Mouse (Mus musculus): ENCODE results near the gene Cmbl. TPM values are rescaled to one million over a fixed set of nuclear protein-coding genes. Genes with fewer than 3 reads are reported as not detected.
A peak's percentile ranks its signal among the peaks of the same experiment; 100 is the strongest.

The Cmbl gene
- polyA plus RNA-seq, 1 experiment from 2014 or later: 2.7 TPM

DNA sequence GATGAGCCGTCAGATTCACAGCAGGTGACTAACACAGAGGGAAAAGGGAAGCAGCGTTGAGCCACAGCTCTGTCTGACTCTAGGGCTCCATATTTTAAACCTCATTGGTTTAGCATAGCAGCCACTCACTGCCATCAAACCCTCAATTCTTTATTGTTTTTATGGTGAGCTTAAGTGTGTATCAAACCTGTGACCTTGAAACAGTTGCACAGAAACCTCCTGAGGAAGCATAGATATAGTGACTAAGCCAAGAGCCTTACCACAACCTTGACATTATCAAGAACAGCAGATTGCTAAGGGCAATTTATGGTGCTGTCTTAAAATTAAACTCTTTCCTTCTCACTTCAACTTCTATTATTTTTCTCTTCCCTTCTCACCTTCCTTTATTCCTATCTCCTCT lies 31.7 kb upstream of the Cmbl start:
- no peak for ATAC-seq (ENCODE audit: low FRiP score)
- 76% methylated on average over 2 of the region's 2 CpGs for WGBS
- H3K36me3 ChIP-seq: no peaks in the 10 kb centered on the region

DNA sequence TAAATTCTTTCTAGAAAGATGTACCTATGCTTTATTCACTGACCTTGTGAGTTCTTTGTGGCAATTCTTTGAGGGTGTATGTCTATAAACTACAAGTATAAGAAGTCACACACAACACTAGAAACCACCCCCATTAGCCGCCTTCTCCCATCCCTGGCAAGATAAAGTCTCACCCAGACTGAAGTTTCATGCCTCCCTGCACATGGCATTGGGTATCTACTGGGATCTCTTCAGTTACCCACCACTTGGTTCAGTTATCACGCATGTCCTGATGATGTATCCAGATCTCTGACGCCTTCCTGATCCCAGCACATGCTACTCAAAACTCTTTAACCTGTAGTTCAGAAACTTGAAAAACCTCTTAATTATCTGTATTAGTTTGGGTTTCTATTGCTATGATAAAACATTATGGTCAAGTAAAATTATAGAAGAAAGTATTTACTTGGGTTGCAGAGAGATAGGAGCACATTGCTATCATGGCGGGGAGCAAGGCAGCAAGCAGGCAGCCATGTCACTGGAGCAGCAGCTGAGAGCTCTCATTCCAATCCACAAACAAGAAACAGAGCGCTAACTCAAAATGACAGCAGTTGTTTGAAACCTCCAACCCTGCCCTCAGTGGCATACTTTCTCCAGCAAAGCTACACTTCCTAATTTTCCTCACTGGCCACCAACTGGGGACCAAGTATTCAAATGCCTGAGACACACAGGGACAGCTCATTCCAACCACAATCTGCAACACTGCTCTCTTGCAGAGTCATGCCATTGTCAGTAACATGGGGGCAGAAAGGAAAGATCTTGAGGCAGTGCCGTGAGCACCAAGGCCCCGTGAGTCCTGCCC lies 30.5 kb upstream of the Cmbl start:
- ATAC-seq (ENCODE audit: low FRiP score): no peak
- H3K9me3 ChIP-seq (replicated peaks): no peaks in the 10 kb centered on the region
- peaks cover 27% of the 10 kb centered on the region for H3K4me1 ChIP-seq
- no peak overlapping the region for H3K4me3 ChIP-seq
- H3K4me2 ChIP-seq (replicated peaks): no peak overlapping the region
- 78% methylated on average over 7 of the region's 7 CpGs for WGBS
- H3K36me3 ChIP-seq: no peaks in the 10 kb centered on the region
- H3K27me3 ChIP-seq: no peaks in the 10 kb centered on the region; the same call in 1 of the 2 replicates
- no peak overlapping the region for H3K9ac ChIP-seq
- 0 out of 2 replicates have a peak overlapping the region, but pooled peaks have one; percentile 62 for H3K27ac ChIP-seq

More for the DNA sequence above, 31.7 kb upstream of the Cmbl start:
- no peak overlapping the region for H3K27ac ChIP-seq
- H3K4me2 ChIP-seq (replicated peaks): no peak overlapping the region
- H3K9me3 ChIP-seq (replicated peaks): no peaks in the 10 kb centered on the region
- H3K4me1 ChIP-seq: peaks cover 35% of the 10 kb centered on the region
- no peak overlapping the region for H3K4me3 ChIP-seq
- no peaks in the 10 kb centered on the region; the same call in 1 of the 2 replicates for H3K27me3 ChIP-seq
- no peak overlapping the region for H3K9ac ChIP-seq

DNA sequence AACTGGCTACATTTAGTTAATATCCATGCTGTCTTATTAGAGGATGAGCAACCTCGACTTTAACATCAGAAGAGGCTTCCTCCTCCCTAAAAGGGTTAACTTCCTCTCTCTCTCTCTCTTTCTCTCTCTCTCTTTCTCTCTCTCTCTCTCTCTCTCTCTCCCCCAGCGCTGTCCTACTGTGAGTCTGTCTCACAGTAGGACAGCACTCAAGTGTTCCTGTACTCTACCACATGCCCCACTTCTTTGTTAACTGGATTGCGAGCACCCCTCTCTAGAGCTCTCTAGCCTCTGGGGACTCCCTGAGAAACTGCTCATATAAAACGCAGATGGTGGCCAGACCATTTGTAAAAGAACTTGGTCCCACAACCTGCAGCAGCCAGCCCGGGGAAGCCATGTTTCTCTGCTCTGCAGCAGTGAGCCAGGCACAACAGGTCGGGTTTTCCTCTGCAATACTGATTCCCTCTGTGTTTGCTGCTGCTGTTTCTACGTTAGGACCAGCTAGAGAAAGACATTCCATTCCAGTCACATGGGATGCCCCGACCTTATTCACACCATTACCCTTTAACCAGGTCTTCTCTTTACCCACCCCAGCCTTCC lies 29.8 kb upstream of the Cmbl start:
- peak overlapping the region; percentile 62 for H3K27ac ChIP-seq
- no peak overlapping the region for H3K4me3 ChIP-seq
- 17% methylated on average over 8 of the region's 8 CpGs for WGBS
- H3K4me1 ChIP-seq: peaks cover 27% of the 10 kb centered on the region
- ATAC-seq (ENCODE audit: low FRiP score): no peak
- H3K36me3 ChIP-seq: no peaks in the 10 kb centered on the region
- no peak overlapping the region for H3K9ac ChIP-seq
- no peaks in the 10 kb centered on the region; the same call in 1 of the 2 replicates for H3K27me3 ChIP-seq
- peak overlapping the region; percentile 21; the same call in 1 of the 2 replicates for H3K4me2 ChIP-seq (replicated peaks)
- H3K9me3 ChIP-seq (replicated peaks): no peaks in the 10 kb centered on the region

DNA sequence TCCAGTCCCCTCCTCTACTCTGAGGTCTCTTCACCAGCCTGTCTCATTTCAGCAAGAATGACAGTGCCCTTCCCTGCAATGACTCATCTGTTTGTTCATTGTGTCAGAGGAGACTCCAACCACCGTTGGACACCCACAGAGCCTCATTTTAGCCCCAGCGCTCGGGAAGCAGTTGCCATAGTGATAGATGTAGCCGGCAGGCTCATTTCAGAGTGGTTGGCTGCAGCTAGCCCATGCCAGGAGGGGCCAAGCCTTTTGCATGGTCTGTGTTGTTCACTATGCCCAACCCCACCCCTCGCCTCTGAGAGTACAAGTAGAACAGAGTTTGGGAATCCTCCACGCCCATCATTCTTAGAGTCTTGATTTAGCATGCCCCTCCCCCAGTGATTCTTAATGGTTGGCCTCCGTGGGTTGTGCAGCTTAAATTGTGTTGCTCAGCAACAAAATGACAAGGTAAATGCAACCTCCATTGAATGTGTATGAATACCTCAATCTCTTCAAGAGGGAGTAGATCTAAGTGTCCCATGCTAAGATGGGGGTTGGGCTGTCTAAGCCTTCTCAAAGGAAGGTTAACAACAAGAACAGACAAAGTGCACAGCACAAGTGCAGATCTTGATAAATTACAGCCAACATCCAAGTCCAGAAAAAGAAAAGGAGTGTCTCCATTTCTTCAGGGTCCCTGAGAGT lies 29.0 kb upstream of the Cmbl start:
- no peak overlapping the region for H3K9ac ChIP-seq
- H3K4me2 ChIP-seq (replicated peaks): peak overlapping the region; percentile 21; the same call in 1 of the 2 replicates
- no peak overlapping the region for H3K4me3 ChIP-seq
- 8% methylated on average over 7 of the region's 7 CpGs for WGBS
- H3K27ac ChIP-seq: peak overlapping the region; percentile 62
- H3K36me3 ChIP-seq: no peaks in the 10 kb centered on the region
- no peaks in the 10 kb centered on the region for H3K9me3 ChIP-seq (replicated peaks)
- peaks cover 27% of the 10 kb centered on the region for H3K4me1 ChIP-seq
- no peaks in the 10 kb centered on the region; the same call in 1 of the 2 replicates for H3K27me3 ChIP-seq
- peak; percentile 92 for ATAC-seq (ENCODE audit: low FRiP score)

DNA sequence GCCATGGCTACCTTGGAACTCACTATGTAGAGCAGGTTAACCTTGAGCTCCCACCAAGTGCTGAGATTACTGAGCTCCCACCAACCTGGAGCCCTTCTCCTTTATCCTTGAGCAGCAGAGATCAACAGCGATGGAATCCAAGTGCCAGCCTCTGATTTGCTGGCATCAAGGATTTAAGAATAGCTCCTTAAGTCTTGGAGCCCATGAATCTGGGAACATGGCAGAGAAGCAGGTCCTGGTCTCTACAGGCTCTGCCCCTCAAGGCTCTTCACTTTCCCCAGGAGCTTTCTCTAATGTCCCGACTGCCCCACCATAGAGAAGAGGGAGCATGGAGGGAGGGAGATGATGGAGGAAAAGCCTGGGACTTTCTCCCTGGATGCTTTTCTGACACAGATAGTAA lies 27.5 kb upstream of the Cmbl start:
- H3K27ac ChIP-seq: no peak overlapping the region
- H3K4me1 ChIP-seq: peaks cover 35% of the 10 kb centered on the region
- no peak overlapping the region for H3K4me3 ChIP-seq
- no peak for ATAC-seq (ENCODE audit: low FRiP score)
- no peak overlapping the region for H3K9ac ChIP-seq
- no peaks in the 10 kb centered on the region for H3K36me3 ChIP-seq
- 90% methylated on average over 2 of the region's 2 CpGs for WGBS
- no peaks in the 10 kb centered on the region; the same call in 1 of the 2 replicates for H3K27me3 ChIP-seq
- H3K9me3 ChIP-seq (replicated peaks): no peaks in the 10 kb centered on the region
- no peak overlapping the region for H3K4me2 ChIP-seq (replicated peaks)

DNA sequence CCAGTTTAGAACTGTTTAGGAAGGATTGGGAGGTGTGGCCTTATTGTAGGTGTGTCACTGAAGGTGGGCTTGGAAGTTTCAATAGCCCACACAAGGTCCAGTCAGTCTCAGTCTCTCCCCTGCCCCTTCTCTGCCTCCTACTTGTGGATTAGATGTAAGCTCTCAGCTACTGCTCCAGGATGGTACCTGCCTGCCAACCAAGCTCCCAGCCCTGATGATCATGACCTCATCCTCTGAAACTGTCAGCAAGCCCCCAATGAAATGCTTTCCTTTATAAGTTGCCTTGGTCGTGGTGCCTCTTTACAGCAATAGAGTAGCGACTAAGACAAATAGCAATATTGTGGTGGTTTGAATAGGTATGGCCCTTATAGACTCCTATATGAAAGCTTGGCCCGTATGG lies 26.8 kb upstream of the Cmbl start:
- 82% methylated on average over 3 of the region's 3 CpGs for WGBS
- Histone ChIP-seq H3K4me3 (no peak overlapping the region), H3K36me3 (no peaks in the 10 kb centered on the region), H3K27ac (no peak overlapping the region), H3K4me2 (replicated peaks) (no peak overlapping the region), H3K27me3 (no peaks in the 10 kb centered on the region; the same call in 1 of the 2 replicates), H3K4me1 (peaks cover 38% of the 10 kb centered on the region), H3K9ac (no peak overlapping the region), H3K9me3 (replicated peaks) (no peaks in the 10 kb centered on the region)
- no peak for ATAC-seq (ENCODE audit: low FRiP score)

DNA sequence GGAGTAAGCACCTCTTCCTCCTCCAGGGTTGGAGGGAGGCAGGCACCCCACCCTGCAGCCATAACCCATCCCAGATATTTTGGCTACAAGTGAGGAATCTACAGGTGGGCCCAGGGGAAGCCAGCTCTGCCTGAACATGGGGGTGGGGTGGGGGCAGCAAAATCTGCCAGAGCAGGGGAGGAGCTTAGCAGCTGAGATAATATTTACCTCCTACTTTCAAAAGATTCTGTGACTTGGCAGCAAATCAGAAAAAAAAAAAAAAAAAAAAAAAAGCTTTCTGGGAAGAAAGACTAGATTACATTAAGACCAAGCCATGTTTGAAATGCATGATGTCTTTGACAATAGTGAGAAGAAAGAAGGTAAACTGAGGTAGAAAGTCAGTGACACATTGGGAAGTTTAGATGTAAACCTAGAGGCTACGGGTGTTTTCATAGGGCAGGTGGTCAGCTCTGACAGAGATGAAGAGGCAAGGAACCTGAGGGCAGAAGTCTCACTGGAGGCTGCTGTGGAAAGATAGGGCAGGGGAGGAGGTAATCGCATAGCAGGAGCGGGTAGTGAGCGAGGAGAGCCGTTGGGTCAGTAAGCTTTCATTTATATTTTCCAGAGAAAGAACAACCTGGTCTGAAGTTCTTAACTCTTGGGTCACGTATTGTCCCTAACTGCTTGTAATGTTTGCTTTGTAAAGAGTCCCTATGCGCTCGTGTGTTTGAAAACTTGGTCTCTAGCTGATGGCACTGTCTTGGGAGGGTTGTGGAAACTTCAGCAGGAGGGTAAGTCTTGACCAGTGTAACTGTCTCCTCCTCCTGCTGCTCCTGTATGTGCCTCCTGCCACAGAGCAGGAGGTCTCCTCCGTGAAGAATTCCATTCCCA lies 25.3 kb upstream of the Cmbl start:
- no peaks in the 10 kb centered on the region for H3K36me3 ChIP-seq
- 65% methylated on average over 9 of the region's 9 CpGs for WGBS
- no peak for ATAC-seq (ENCODE audit: low FRiP score)
- no peak overlapping the region for H3K4me3 ChIP-seq
- no peak overlapping the region for H3K9ac ChIP-seq
- H3K27ac ChIP-seq: no peak overlapping the region
- H3K9me3 ChIP-seq (replicated peaks): no peaks in the 10 kb centered on the region
- H3K27me3 ChIP-seq: no peaks in the 10 kb centered on the region; the same call in 1 of the 2 replicates
- H3K4me2 ChIP-seq (replicated peaks): no peak overlapping the region
- peaks cover 35% of the 10 kb centered on the region for H3K4me1 ChIP-seq

DNA sequence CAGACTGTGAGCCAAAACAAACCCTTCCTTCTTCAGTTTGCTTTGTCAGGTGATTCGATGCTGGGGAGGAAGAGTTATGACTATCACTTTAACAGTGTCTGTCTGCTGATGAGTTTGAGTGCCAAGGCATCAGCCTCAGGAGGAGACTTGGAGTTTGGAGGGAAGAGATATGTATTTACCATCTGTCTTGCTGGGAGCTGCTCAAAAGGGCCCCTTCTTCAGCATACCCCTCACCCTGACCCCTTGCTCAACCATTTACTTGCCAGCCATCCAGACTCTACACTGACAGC lies 24.7 kb upstream of the Cmbl start:
- H3K4me2 ChIP-seq (replicated peaks): no peak overlapping the region
- H3K9me3 ChIP-seq (replicated peaks): no peaks in the 10 kb centered on the region
- peaks cover 29% of the 10 kb centered on the region for H3K4me1 ChIP-seq
- H3K27me3 ChIP-seq: no peaks in the 10 kb centered on the region; the same call in 1 of the 2 replicates
- no peak overlapping the region for H3K9ac ChIP-seq
- no peak overlapping the region for H3K27ac ChIP-seq
- no peak for ATAC-seq (ENCODE audit: low FRiP score)
- H3K36me3 ChIP-seq: no peaks in the 10 kb centered on the region
- H3K4me3 ChIP-seq: no peak overlapping the region
- 60% methylated on average over 1 of the region's 1 CpGs for WGBS

DNA sequence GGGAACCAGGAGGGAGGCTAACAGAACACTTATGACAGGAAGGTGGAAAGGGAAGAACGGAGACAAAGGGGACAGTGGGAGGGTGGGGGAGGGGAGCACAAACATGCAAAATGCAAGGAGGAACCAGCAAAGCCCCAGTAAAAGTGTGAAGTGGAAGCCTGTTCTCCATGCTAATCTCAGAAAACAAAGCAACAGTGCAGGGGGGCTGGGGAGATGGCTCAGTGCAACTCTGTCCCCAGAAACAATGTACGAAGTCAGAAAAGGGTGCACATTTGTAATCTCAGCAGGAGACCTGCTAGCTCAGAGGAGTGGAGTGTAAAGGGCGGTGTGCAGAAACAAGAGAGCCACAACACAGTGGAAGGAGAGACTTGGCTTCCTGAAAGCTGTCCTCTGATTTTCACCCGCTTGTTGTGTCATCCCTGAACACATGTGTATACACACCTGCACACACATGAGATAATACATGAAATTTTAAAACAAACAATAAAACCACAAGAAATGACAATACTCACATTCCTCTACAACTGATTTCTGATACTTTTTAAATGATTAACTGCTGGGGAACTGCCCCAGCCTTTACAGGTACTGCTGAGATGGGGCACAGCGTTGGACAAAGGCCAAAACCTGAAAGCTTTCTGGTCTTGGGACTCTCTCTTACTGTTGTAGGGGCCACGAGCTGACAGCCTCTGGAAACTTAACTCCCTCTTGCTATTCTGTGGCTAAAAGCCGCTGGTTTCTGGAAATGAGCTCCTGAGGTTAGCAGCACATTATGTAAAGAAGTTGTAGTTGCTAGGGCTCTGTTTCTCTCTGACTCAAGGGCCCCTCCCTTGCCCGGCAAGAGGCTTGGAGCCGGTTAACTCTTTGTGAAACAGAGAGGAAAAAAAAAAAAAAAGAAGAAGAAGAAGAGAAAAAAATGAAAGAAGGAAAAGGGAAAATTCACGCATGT lies 22.9 kb upstream of the Cmbl start:
- peak; percentile 42 for ATAC-seq (ENCODE audit: low FRiP score)
- Histone ChIP-seq H3K9me3 (replicated peaks) (no peaks in the 10 kb centered on the region), H3K27ac (peak overlapping the region; percentile 45; the same call in 1 of the 2 replicates), H3K4me2 (replicated peaks) (peak overlapping the region; percentile 8), H3K9ac (no peak overlapping the region), H3K27me3 (no peaks in the 10 kb centered on the region; the same call in 1 of the 2 replicates), H3K4me1 (peaks cover 14% of the 10 kb centered on the region), H3K36me3 (no peaks in the 10 kb centered on the region), H3K4me3 (no peak overlapping the region)
- 4% methylated on average over 10 of the region's 10 CpGs for WGBS

DNA sequence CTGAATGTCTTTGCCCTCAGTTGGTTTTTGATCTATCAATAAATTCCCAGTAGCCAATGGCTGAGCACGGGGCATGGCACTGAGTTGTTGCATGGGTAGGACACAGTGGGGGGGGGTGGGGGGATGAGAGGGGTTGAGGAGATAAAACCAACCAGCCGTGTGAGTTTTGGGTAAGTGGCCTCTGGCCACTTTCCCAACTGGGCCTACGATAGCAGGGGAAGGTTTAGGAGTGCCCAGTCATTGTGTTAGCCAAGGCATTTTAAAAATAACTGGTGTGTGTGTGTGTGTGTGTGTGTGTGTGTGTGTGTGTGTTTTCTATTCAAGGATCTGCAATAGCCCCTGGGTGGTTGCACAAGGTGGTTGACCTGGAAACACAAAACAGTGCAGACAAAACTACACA lies 21.9 kb upstream of the Cmbl start:
- Histone ChIP-seq H3K9ac (no peak overlapping the region), H3K27ac (no peak overlapping the region), H3K36me3 (no peaks in the 10 kb centered on the region), H3K9me3 (replicated peaks) (no peaks in the 10 kb centered on the region), H3K4me2 (replicated peaks) (no peak overlapping the region), H3K27me3 (no peaks in the 10 kb centered on the region; the same call in 1 of the 2 replicates), H3K4me3 (no peak overlapping the region), H3K4me1 (peaks cover 14% of the 10 kb centered on the region)
- ATAC-seq (ENCODE audit: low FRiP score): no peak
- WGBS: 5% methylated on average over 3 of the region's 3 CpGs

DNA sequence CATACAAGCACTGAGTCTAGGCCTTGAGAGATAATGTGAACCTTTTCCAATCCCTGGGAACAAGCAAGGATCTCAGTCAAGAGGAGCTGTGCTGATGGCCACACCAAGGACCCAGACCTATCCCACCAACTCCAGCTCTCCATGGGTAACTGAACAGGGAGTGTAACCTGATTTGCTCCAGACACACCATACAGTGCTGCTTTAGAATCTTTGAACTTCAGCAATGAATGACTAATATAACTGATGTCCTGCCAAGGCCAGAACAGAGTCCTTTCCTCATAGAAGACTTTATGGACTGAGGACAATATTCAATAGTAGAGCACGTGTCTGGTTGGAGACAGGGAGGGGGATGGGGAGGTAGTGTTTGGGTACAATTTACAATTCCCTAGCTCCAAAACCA lies 20.1 kb upstream of the Cmbl start:
- no peaks in the 10 kb centered on the region for H3K36me3 ChIP-seq
- no peak overlapping the region for H3K9ac ChIP-seq
- no peak overlapping the region for H3K4me3 ChIP-seq
- 67% methylated on average over 1 of the region's 1 CpGs for WGBS
- no peak overlapping the region for H3K27ac ChIP-seq
- no peaks in the 10 kb centered on the region for H3K9me3 ChIP-seq (replicated peaks)
- no peak for ATAC-seq (ENCODE audit: low FRiP score)
- H3K4me2 ChIP-seq (replicated peaks): no peak overlapping the region
- no peaks in the 10 kb centered on the region for H3K27me3 ChIP-seq
- peaks cover 14% of the 10 kb centered on the region for H3K4me1 ChIP-seq
